Mouse (Mus musculus) heart, embryonic 12.5 days (tissue): ENCODE measurements around the gene Gmpr2. TPM values are rescaled to one million over a fixed set of nuclear protein-coding genes. Genes with fewer than 3 reads are reported as not detected.

Experiments used
- ATAC-seq: fragments of 200-750 bp; cut with Nextera tagmentation; 2 replicates; pipeline ENCODE4 v1.8.0; 2017; ENCODE audit warnings: moderate TSS enrichment, moderate library complexity; ENCODE audit not compliant: insufficient number of reproducible peaks, low FRiP score
- H3K27ac ChIP-seq: fragments of 300-500 bp; sonication (generic); 2 replicates; pipeline ENCODE4 v1.5.1; 2016; ENCODE audit warnings: mild to moderate bottlenecking, moderate library complexity; ENCODE audit not compliant: poor library complexity, severe bottlenecking
- H3K27me3 ChIP-seq: fragments of 300-500 bp; sonication (generic); replicated peaks from 2 replicates; pipeline ENCODE4 v1.6.1; 2016; ENCODE audit warnings: mild to moderate bottlenecking, moderate library complexity
- H3K36me3 ChIP-seq: fragments of 300-500 bp; sonication (generic); 2 replicates; pipeline ENCODE4 v1.6.1; 2016; ENCODE audit warnings: mild to moderate bottlenecking, moderate library complexity
- H3K4me1 ChIP-seq: fragments of 300-500 bp; sonication (generic); replicated peaks from 2 replicates; pipeline ENCODE4 v1.6.1; 2016; ENCODE audit warnings: mild to moderate bottlenecking
- H3K4me2 ChIP-seq: fragments of 300-500 bp; sonication (generic); 2 replicates; pipeline ENCODE4 v1.6.1; 2016; ENCODE audit warnings: mild to moderate bottlenecking, moderate library complexity
- H3K4me3 ChIP-seq: fragments of 300-500 bp; sonication (generic); 2 replicates; pipeline ENCODE4 v1.5.1; 2016; ENCODE audit warnings: mild to moderate bottlenecking
- H3K9ac ChIP-seq: fragments of 300-500 bp; sonication (generic); 2 replicates; pipeline ENCODE4 v1.6.1; 2016; ENCODE audit warnings: mild to moderate bottlenecking, moderate library complexity
- H3K9me3 ChIP-seq: fragments of 300-500 bp; sonication (generic); replicated peaks from 2 replicates; pipeline ENCODE4 v1.6.1; 2016; ENCODE audit warnings: mild to moderate bottlenecking, moderate library complexity
- WGBS: fragments of 180-500 bp; shearing (Covaris S2); methylation state at CpG from one replicate; pipeline ENCODE4 v1.1.7; 2016; 5-methylcytosine and 5-hydroxymethylcytosine counted together
- polyA plus RNA-seq: library from polyadenylated mRNA; unstranded; fragments of >200 nt; fragmentation: Nextera tagmentation; extraction: Ambion mirVana; gene quantifications from 2 replicates; pipeline ENCODE4 v1.2.1, GENCODE M21; 2016

The Gmpr2 gene
- polyA plus RNA-seq, 1 experiment from 2014 or later = 39.8 TPM

GRCm38 (mm10) chr14:55682118-55682493 lies 10.4 kb downstream of the Gmpr2 start:
- peak overlapping the region; percentile 88 for H3K27ac ChIP-seq
- 16% methylated on average over 3 of the region's 3 CpGs for WGBS
- no peaks in the 10 kb centered on the region for H3K27me3 ChIP-seq
- peak overlapping the region; percentile 96 for H3K4me2 ChIP-seq
- peaks cover 32% of the 10 kb centered on the region for H3K36me3 ChIP-seq
- H3K9me3 ChIP-seq = no peaks in the 10 kb centered on the region
- ATAC-seq = peak; percentile 18
- peak overlapping the region; percentile 95 for H3K4me3 ChIP-seq
- peaks cover 10% of the 10 kb centered on the region for H3K4me1 ChIP-seq
- H3K9ac ChIP-seq = peak overlapping the region; percentile 88

DNA sequence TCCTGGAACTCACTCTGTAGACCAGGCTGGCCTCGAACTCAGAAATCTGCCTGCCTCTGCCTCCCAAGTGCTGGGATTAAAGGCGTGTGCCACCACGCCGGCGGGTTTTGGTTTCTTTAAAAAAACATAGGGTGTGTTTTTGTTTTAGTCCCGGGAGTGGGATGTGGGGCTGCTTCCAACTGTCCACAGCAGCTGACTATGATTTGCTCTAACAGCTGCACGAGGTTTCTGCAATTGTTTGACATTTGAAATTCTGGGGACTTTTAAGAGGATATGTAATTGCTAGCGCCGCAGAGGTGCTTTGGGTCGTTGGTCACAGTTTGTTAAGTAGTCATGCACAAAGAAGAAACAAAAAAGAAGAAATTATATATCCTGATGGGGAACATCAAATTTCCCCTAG lies 17.7 kb downstream of the Gmpr2 start:
- WGBS = 73% methylated on average over 10 of the region's 10 CpGs
- Histone ChIP-seq H3K9me3 (no peaks in the 10 kb centered on the region; the same call in 1 of the 2 replicates), H3K4me1 (no peaks in the 10 kb centered on the region), H3K4me2 (no peak overlapping the region), H3K36me3 (no peaks in the 10 kb centered on the region), H3K27me3 (no peaks in the 10 kb centered on the region), H3K27ac (no peak overlapping the region), H3K9ac (no peak overlapping the region), H3K4me3 (no peak overlapping the region)
- ATAC-seq = no peak

DNA sequence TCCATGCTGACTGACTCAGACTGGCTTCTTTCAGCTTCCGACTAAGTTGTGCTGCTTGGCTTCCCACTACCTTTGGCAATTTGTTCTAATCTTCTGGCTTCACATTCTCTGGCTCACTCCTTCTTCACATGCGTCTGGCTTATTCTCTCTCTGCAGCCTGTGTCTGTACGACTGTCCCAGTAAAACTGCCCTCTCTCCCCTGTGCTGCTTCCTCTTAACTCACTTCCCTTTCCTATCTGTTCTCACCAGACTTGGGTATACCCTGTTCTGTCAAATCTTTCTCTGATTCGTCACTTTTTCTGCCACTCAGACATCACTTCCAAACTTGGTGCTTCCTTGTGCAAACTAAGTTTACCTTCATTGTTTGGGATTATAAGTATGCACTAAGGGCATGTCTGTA lies 25.5 kb downstream of the Gmpr2 start:
- no peak overlapping the region for H3K9ac ChIP-seq
- no peak for ATAC-seq
- H3K4me3 ChIP-seq = no peak overlapping the region
- peaks cover 7% of the 10 kb centered on the region for H3K9me3 ChIP-seq
- 63% methylated on average over 4 of the region's 4 CpGs for WGBS
- H3K27me3 ChIP-seq = peaks cover 10% of the 10 kb centered on the region; the same call in 1 of the 2 replicates
- H3K36me3 ChIP-seq = no peaks in the 10 kb centered on the region
- H3K27ac ChIP-seq = no peak overlapping the region
- H3K4me2 ChIP-seq = no peak overlapping the region
- H3K4me1 ChIP-seq = no peaks in the 10 kb centered on the region

DNA sequence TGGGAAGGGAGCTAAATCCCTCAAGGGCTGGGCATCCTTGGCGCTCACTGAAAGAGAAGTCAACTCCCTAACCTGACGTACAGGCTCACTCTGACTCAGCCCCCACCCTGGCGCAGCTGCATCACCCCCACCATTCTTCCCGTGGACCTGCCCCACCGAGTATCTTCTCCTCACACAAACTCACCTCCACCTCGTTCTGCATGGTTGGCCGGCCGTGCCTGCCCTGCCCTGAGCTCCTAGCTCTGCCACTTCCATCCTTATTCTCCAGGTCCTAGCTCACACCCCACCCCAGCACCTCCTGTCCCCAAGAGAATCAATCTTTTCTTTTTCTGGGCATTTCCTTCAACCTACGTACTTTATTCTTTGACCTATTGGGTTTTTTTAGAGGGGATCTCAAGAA lies 29.4 kb downstream of the Gmpr2 start:
- no peak overlapping the region for H3K4me3 ChIP-seq
- no peak overlapping the region for H3K27ac ChIP-seq
- no peaks in the 10 kb centered on the region for H3K36me3 ChIP-seq
- 56% methylated on average over 9 of the region's 9 CpGs for WGBS
- no peak overlapping the region for H3K9ac ChIP-seq
- H3K27me3 ChIP-seq = peaks cover 14% of the 10 kb centered on the region; the same call in 1 of the 2 replicates
- H3K4me2 ChIP-seq = no peak overlapping the region
- peaks cover 4% of the 10 kb centered on the region; the same call in 1 of the 2 replicates for H3K9me3 ChIP-seq
- no peak for ATAC-seq
- H3K4me1 ChIP-seq = no peaks in the 10 kb centered on the region

DNA sequence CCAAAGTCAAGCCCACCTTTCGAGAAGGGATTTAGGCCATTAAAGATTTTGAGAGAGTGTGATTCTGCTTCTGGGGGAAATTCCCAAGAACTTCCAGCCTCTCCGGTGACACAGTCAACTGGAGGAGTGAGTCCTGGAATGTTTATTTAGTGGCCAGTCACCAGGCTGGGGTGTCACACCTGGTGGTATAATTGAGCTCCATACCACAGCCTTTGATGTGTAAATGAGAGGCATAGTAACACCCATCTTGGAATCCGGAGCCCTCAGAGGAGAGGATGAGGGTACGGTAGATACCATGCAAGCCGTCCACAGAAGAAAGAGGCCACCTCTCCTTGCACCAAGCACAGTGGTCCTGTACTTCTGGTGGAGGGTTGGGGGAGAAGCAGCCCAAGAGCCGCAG lies 31.0 kb downstream of the Gmpr2 start:
- Histone ChIP-seq H3K36me3 (no peaks in the 10 kb centered on the region), H3K9ac (no peak overlapping the region), H3K4me1 (no peaks in the 10 kb centered on the region), H3K4me2 (no peak overlapping the region), H3K4me3 (no peak overlapping the region), H3K27me3 (peaks cover 14% of the 10 kb centered on the region; the same call in 1 of the 2 replicates), H3K27ac (no peak overlapping the region), H3K9me3 (no peaks in the 10 kb centered on the region)
- ATAC-seq = no peak
- 58% methylated on average over 6 of the region's 6 CpGs for WGBS

DNA sequence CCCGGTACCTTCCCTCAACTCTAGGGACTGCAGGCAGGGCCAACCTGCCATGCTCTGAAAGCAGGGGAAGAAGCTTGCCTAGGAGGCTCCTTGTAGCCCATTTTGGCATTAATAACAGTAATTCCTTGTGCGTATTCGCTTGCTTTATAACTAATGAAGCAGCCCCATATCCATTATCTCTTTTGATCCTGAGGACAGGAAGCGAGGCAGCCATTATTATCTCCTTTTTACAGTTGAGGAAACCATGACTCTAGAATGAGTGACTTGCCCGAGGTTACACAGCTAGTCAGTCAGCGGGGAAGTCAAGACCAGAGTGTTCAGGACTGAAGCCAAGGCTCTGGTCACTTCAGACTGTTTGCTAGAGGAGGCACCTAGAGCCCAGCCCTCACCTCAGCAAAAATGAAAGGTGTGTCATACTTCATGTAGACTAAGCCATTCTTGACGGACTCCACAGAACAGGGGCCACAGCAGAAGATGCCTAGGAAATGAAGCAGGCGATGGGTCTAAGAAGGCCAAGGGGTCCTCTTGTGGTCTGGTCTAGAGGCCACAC lies 34.4 kb downstream of the Gmpr2 start:
- H3K9ac ChIP-seq = no peak overlapping the region
- no peak overlapping the region for H3K4me2 ChIP-seq
- no peak for ATAC-seq
- no peaks in the 10 kb centered on the region for H3K36me3 ChIP-seq
- H3K4me3 ChIP-seq = no peak overlapping the region
- H3K9me3 ChIP-seq = no peaks in the 10 kb centered on the region
- H3K27me3 ChIP-seq = peaks cover 14% of the 10 kb centered on the region
- H3K27ac ChIP-seq = no peak overlapping the region
- no peaks in the 10 kb centered on the region for H3K4me1 ChIP-seq
- 80% methylated on average over 8 of the region's 8 CpGs for WGBS

- no peak overlapping the region for H3K9ac ChIP-seq
- H3K27me3 ChIP-seq = peaks cover 23% of the 10 kb centered on the region
- H3K27ac ChIP-seq = no peak overlapping the region
- no peak overlapping the region for H3K4me3 ChIP-seq
- H3K9me3 ChIP-seq = no peaks in the 10 kb centered on the region
- H3K4me2 ChIP-seq = no peak overlapping the region
- no peaks in the 10 kb centered on the region for H3K4me1 ChIP-seq
- no peaks in the 10 kb centered on the region for H3K36me3 ChIP-seq
- WGBS = 58% methylated on average over 5 of the region's 5 CpGs
- no peak for ATAC-seq
These were observed 35.7 kb downstream of the Gmpr2 start for GRCm38 (mm10) chr14:55707397-55707796.

DNA sequence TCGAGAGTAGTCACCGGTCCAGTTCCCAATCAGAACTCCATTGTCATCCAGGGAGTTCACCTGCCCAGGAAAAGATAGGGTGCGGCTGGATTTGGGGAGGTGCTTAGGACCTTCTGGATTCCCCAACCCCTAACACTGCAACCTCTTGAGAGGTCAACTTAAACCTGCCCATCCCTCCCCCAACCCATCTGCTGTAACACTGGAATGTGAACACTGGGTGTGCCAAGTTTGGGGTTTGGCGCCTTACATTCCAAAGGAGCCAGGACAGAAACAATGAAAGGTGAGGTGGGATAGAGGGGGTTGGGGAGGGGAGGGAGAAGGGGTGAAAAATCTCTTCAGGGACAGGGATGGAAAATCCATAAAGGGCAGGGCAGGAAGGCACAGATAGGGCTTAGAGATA lies 37.8 kb downstream of the Gmpr2 start:
- ATAC-seq = no peak
- Histone ChIP-seq H3K9ac (no peak overlapping the region), H3K4me2 (no peak overlapping the region), H3K4me1 (peaks cover 10% of the 10 kb centered on the region; the same call in 1 of the 2 replicates), H3K36me3 (no peaks in the 10 kb centered on the region), H3K27me3 (peaks cover 38% of the 10 kb centered on the region), H3K9me3 (no peaks in the 10 kb centered on the region), H3K4me3 (no peak overlapping the region), H3K27ac (no peak overlapping the region)
- WGBS = 76% methylated on average over 4 of the region's 4 CpGs

- H3K9ac ChIP-seq = no peak overlapping the region
- WGBS = 70% methylated on average over 7 of the region's 7 CpGs
- peaks cover 8% of the 10 kb centered on the region; the same call in 1 of the 2 replicates for H3K36me3 ChIP-seq
- H3K4me3 ChIP-seq = no peak overlapping the region
- H3K27me3 ChIP-seq = peaks cover 44% of the 10 kb centered on the region
- H3K27ac ChIP-seq = no peak overlapping the region
- H3K9me3 ChIP-seq = no peaks in the 10 kb centered on the region
- peaks cover 10% of the 10 kb centered on the region; the same call in 1 of the 2 replicates for H3K4me1 ChIP-seq
- ATAC-seq = no peak
- H3K4me2 ChIP-seq = no peak overlapping the region
These were observed 40.0 kb downstream of the Gmpr2 start for GRCm38 (mm10) chr14:55711786-55712185.

- H3K27me3 ChIP-seq = peaks cover 44% of the 10 kb centered on the region
- H3K4me2 ChIP-seq = peak overlapping the region; percentile 60
- H3K27ac ChIP-seq = no peak overlapping the region
- 13% methylated on average over 25 of the region's 25 CpGs for WGBS
- no peaks in the 10 kb centered on the region for H3K9me3 ChIP-seq
- ATAC-seq = peak; percentile 33; the same call in 1 of the 2 replicates
- H3K36me3 ChIP-seq = peaks cover 20% of the 10 kb centered on the region
- peak overlapping the region; percentile 24 for H3K4me3 ChIP-seq
- H3K9ac ChIP-seq = no peak overlapping the region
- H3K4me1 ChIP-seq = peaks cover 10% of the 10 kb centered on the region; the same call in 1 of the 2 replicates
These were observed 41.4 kb downstream of the Gmpr2 start for GRCm38 (mm10) chr14:55713007-55713728.

- WGBS = 14% methylated on average over 4 of the region's 4 CpGs
- peak within 1 kb of the TSS; percentile 24 for H3K4me3 ChIP-seq
- H3K27me3 ChIP-seq = peaks cover 44% of the 10 kb centered on the region
- no peak within 1 kb of the TSS for H3K27ac ChIP-seq
- peaks cover 10% of the 10 kb centered on the region; the same call in 1 of the 2 replicates for H3K4me1 ChIP-seq
- H3K36me3 ChIP-seq = peaks cover 26% of the 10 kb centered on the region
- H3K4me2 ChIP-seq = peak within 1 kb of the TSS; percentile 60
- ATAC-seq = no peak
- H3K9me3 ChIP-seq = no peaks in the 10 kb centered on the region
- H3K9ac ChIP-seq = no peak within 1 kb of the TSS
These were observed 42.0 kb downstream of the Gmpr2 start, which contains the start of gene Tgm1 for GRCm38 (mm10) chr14:55713729-55714122. Gene Tgm1 (minus strand): TSS chr14:55713926.
